Mouse (Mus musculus): ENCODE data around the gene Ccn1. TPM values are rescaled to one million over a fixed set of nuclear protein-coding genes. Genes with fewer than 3 reads are reported as not detected.

Gene Ccn1
- 10 to 100 TPM; 55.0 to 68.6 TPM for total RNA-seq (2021)

DNA sequence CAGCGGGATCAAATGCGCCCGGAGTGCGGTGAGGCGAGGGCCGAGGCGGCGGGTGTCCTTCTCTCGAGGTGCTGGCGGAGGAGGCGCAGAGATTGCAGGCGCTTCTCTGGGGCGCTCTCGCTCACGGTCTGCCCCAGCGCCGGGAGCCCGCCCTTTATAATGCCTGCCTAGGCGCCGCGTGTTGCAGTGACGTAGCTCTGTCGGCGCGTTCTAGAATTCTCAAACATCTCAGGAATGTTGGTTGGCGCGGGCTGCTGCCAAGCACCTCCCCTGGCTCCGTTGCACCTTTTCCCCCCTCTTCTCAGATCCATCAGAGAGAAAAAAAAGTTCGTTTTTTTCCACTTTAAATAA is at the start of gene Ccn1:
Ccn1 (minus strand) TSS at position 130 of the 351 bp plus-strand sequence.
- intact Hi-C loops (cut with DNase I), result loop anchor here (2.0 to 5.0 kb wide), 5 partner anchors 67 to 275 kb away; partner anchors contain the start of gene Ddah1
- DNase-seq, result peak; percentile 90 to 91

DNA sequence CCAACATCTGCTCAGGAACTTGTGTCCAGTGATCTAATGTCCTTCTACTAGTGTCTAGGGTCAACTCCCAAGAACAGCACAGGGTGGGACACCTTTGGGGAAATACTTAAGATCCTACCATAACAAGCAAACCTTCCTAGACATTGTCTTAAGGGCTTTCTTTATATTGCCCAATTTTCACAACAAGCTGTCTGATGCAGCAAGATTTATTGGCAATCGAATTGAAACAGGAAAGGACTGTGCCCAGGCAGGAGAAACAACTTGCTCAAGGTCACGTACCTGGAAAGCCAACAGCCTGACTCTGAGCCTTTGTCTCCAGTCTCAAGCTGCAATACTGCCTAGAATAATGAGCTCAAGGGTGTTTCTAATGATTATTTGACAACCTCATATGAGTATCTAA is 43.6 kb upstream of the Ccn1 start:
- intact Hi-C loops (cut with DNase I), result no loop called here
- no peak for DNase-seq

DNA sequence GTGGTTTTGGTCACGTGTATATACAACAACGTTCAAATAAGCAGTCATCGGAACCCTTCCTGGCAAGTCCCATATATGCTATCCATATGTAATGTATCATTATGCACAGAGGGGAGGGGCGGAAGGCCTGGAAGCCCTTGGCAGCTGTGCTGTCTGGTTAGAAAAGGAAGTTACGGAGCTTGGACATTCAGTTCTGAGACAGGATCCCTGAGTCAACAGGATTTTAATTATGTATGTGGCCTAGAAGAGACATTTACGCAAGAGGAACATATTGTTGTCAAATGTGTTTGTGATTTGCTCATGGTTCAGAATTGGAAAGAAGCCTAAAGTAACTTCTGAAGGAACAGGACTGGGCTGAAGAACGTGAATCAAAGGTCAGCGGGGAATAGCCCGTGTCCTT is 42.3 kb upstream of the Ccn1 start:
- DNase-seq, result peak in 1 of 2 experiments; percentile 15
- intact Hi-C loops (cut with DNase I), result no loop called here

DNA sequence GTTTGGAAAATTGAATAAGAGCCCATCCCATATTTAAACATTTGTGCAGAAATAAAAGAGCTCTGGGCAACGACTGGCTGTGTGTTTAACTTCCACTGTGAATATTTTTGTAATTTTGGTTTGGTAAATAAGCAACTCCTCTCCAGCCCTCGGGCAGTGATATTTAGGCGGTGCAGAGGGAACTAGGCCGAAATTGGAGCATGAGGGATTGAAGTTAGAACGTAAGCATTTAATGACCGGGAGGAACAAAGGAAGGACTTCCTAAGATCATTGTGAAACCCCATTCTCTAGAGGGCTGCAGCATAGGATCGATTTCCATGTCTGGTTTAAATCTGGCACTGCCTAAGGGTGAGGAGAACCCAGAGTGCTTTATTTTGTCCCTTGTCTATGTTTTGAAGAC is 41.6 kb upstream of the Ccn1 start:
- intact Hi-C loops (cut with DNase I), result no loop called here
- DNase-seq, result no peak

DNA sequence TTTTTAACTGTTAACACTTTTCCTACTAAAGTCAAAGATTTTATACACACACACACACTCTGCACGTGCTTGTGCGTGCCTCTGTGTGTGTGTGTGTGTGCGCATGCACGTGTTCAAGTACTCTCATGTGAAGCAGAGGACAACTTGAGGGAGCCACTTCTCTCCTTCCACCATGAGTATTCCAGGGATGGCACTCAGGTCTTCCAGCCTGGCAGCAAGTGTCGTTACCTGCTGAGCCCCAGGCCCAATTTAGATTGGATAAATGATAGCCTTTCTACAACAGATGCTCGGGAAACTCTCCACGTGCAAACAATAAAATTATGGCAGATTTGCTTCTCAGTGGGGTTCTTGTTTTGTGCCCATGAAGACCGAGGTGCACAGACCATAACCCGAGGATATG is 39.5 kb upstream of the Ccn1 start:
- no peak for DNase-seq
- intact Hi-C loops (cut with DNase I), result no loop called here

DNA sequence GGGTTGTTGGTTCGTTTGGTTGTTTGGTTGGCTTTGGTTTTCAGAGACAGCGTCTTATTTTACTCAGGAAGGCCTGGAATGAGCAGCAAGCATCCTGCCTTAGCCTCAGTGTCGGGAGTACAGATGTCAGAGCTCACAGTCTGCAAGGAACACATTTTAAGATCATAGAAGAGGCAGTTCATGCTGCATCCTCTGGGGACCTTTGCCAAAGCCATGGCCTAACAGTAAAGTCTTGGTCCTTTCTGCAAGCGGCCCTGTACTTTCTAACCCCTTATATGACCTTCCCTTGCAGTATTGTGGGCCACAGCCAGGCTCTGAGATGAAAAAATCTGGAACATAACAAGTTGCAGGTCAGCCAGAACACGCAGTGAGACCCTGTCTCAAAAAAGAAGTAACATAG is 38.1 kb upstream of the Ccn1 start:
- no peak for DNase-seq

DNA sequence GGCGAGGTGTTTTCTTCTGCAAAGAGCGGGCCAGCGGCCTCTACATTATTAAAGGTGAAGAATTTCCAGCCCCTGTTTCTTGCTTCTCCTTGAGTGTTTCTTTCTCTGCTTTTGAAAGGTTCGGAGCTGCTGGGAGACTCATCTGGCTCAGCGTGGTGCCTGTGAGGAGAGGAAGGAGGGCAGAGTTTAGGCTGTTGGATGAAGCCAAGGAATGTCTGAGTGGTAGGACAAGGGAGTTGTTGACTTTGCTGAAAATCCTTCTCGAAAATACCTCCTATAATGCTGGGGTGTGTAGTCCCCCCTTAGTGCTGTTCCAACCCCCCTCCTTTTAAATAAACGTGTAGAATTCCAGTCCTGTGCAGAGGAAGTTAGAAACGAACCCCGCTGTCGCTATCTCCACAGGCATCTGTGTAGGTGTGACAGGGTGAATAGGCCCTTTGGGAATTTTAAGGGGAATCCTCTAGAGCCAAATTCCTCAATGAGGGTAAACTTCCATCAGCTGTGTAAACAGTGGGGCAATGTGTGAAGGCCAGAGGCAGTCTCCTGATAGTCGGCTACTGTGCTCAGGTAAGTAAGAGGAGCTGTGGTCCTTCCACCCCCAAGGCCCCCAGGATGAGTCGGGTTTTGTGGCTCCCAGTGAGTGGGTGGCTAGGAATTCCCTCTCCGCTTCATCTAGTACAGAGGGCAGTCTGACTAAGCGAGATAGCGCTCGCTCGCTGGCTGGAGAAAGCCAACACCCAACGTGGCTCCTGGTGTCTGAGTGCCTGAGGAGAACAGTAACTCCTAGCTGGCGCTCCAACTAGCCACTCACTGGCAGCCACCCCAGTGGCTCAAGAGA is 35.0 kb upstream of the Ccn1 start:
- intact Hi-C loops (cut with DNase I), result no loop called here
- DNase-seq, result peak in 1 of 2 experiments; percentile 20

More for the DNA sequence above, 38.1 kb upstream of the Ccn1 start:
- intact Hi-C loops (cut with DNase I), result no loop called here

DNA sequence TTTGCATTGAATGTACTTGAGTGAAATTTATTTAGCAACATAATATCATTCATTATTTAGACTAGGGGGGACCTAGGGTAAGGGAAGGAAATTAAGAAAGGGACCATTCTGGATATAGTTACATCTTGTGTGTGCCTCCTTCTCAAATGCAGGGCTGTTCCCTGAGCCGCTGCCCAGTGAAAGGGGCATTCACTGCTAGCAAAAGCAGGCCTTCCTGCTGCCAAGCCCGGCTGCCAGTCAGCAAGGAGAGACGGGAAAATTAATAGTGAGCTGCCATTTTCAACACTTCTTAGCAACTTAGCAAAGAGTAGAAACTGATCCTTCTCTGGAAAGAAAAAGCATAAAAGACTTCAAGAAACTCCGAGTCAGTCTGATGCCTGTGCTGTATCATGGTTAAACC is 34.4 kb upstream of the Ccn1 start:
- no peak for DNase-seq
- intact Hi-C loops (cut with DNase I), result no loop called here

DNA sequence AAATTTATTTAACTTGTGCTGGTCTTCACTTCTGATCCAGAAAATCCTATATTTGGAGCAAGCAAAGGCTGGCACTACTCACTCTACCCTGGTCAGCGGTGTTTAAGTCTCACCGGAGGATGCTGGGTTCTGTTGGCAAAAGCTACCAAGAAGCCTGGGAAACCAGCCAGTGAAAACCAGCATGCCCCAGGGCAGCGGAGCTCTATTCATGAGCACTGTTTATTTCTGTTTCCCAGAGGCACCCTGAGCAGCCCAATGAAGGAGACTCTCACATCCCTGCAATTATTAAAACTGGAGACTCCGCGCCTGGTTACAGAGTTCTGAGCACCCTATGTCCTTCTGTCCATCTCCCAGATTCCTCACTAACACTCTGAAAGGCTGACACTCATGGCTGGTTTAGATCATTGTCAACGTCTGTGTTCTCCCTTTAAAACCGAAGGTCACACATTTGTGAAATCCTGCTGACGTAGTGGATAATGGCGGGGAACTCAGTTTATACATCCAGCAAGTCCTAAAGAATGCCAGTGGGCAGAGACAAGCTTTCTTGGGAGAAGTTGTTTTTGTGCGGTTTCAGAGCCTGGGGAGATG is 31.7 kb upstream of the Ccn1 start:
- peak; percentile 31 to 40 for DNase-seq
- intact Hi-C loops (cut with DNase I), result no loop called here

DNA sequence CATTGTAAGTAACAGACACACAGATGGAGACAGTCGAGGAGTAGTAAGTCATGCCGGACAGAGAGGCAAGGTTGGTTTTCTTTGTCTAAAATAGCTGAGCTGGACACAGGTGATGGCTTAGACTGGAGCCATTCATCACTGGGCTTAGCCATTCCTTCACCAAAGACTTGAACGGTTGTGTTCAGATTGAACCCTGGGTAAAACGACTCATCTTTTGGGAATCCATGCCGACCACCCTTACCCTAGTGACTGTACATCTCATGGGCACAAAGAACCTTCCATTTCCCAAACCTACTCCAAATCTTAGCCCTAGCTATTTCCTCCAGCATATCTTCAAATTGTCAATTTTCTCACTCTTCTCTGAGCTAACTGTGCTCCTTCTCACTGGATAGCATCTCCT is 30.9 kb upstream of the Ccn1 start:
- DNase-seq, result no peak
- intact Hi-C loops (cut with DNase I), result no loop called here

DNA sequence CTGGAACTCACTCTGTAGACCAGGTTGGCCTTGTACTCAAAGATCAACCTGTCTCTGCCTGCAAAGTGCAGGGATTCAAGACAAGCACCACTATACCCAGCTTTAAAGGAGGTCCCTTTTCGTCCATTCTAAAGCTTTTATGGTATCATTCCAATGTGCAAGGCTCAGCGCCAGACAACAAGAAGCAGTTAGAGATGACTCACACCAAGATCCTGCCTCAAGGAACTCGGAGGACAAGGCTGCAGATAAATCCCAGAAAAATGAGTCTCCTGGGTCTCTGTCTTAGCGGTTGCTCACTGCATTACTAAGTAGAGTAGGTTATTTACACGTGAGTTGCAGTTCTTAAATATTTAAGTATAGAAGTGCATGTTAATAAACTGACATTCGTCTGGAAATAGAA is 26.4 kb upstream of the Ccn1 start:
- intact Hi-C loops (cut with DNase I), result no loop called here
- DNase-seq, result no peak

DNA sequence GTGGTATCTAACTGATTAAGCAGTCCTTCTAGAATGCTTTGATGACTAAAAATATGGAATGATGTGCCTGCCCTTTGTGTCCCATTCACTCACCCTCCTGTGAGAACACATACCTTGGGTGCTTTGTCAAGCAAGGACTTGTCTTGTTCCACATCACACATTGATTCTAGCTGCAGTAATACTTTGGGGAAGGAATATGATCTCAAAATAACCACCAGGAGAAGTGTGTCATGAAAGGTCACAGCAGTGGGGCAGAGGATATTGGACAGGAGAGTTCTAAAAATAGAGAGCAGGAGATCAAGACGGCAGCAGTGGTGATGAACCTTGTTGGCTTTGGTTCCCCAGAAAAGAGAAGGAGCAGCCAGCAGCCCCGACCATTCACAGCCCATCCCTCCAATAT is 25.0 kb upstream of the Ccn1 start:
- no peak for DNase-seq
- intact Hi-C loops (cut with DNase I), result no loop called here

DNA sequence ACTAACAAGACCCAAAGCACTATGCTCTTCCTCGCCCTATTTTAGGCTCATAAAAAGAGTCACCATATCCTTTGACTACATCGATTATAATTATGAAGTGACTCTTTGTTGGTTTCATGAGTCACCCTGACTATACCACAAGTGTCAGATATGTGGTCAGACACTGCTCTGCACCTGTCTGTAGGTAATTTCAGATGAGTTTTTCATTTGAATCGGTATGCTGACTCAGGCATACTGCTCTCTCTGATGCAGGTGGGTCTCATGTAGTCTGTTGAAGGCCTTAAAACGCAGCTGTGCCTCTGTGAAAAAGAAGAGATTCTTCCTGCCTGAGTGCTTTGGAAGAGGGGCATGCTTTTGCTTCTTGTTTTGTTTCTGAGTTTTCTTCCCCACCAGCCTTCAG is 16.6 kb upstream of the Ccn1 start:
- no peak for DNase-seq
- intact Hi-C loops (cut with DNase I), result loop anchor here (10.0 kb wide), 1 partner anchor 668 kb away; no protein-coding TSS in a partner anchor

DNA sequence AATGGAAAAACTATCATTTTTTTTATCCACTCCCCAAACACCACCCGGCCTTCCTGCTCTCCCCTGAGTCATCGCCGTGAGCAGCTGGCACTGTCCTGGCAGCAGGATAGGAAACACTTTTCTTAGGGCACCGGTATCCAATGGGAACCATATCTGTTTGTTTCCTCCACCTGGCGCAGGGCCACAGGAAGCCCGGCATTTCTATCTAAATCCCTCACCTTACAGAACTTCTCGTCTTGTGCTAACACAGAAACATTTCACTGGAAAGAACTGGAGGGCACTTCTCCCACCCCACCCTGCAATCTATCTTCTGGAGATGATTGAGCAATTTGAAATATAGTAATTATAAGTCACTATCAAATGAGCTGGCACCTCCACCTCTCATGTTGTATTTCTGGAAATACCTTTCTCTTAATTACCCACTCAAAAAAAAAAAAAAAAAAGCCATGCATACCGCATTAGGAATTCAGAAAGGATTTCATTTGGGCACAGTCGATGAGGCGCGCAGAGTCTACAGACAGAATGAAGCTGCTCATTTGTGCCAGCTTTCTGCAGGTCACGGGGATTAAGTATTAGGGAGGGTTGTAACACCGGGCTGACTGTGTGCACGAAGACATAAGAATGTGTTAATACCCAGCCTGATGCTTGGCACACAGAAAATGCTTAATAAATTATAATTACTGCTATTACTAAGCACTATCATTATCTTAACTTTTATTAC is 7.4 kb upstream of the Ccn1 start:
- peak; percentile 42 to 57 for DNase-seq
- intact Hi-C loops (cut with DNase I), result no loop called here

DNA sequence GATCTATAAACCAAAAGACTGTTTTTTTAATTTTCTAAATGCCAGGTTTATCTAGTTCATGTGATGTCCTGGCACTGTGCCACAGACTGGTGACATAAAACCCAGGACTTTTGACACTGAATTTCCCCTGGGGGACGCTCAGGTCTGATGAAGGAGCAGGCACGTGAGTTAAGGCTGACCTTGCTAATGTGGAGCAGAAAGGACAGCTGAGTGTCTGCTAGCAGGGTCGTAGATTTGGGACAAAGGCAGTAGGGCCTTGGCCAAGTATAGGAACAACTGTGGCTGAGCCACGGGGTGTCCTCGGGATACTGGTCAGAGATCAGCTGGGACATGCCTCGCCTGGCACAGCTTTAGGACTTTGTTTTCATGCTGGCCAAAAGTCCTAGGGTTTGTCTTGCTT is 5.2 kb upstream of the Ccn1 start:
- intact Hi-C loops (cut with DNase I), result loop anchor here (5.0 kb wide), 1 partner anchor 178 kb away; no protein-coding TSS in a partner anchor
- DNase-seq, result no peak

DNA sequence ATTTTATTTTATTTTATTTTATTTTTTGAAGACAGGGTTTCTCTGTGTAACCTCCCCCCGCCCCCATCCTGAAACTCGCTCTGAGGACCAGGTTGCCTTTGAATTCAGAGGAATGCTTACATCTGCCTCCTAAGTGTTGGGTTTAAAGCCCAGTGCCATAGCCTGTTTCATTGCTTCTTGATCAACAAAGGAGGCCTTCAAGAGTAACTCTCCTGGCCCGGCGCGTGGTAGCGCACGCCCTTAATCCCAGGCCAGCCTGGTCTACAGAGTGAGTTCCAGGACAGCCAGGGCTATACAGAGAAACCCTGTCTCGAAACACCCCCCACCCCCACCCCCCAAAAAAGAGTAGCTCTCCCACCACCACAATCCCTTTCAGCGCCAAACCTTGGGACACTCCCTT is 4.2 kb upstream of the Ccn1 start:
- DNase-seq, result no peak
- intact Hi-C loops (cut with DNase I), result loop anchor here (5.0 kb wide), 1 partner anchor 177 kb away; no protein-coding TSS in a partner anchor

DNA sequence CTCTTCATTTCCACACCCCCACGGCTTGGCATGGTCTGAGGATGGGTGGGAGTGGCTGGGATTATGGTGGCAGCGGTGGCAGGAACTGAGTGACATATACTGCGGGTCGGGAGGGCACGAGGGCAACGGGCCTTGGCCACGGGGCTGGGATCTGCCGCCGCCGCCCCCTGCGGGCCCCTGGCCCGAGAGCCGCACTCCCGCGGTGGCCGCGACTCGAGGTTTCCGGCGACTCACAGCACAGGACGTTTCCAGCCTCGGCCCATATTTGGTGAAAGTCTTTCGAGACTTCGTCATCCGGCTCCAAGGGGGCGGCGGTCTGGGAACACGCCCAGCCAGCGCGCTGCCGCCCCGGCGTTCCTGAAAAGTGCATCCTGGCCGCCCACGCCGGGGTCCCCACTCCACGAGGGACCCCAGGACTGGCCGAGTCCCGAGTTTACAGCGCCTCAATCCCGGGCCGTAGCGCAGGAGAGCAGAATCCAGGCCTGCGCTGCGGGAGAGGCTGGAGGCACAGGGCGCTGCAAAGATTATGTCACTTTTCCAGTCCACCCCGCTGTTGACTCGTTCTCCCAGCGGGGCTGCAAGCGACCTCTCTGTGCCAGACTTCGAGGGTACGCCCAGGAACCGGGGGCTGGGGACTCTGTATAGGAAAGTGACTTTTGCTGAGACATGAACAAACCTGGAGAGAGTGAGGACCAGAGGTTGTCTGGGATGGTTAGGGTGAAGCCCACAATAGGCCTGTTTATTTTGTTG is 3.6 kb upstream of the Ccn1 start:
- peak; percentile 80 to 84 for DNase-seq
- intact Hi-C loops (cut with DNase I), result loop anchor here (5.0 kb wide), 1 partner anchor 176 kb away; no protein-coding TSS in a partner anchor

DNA sequence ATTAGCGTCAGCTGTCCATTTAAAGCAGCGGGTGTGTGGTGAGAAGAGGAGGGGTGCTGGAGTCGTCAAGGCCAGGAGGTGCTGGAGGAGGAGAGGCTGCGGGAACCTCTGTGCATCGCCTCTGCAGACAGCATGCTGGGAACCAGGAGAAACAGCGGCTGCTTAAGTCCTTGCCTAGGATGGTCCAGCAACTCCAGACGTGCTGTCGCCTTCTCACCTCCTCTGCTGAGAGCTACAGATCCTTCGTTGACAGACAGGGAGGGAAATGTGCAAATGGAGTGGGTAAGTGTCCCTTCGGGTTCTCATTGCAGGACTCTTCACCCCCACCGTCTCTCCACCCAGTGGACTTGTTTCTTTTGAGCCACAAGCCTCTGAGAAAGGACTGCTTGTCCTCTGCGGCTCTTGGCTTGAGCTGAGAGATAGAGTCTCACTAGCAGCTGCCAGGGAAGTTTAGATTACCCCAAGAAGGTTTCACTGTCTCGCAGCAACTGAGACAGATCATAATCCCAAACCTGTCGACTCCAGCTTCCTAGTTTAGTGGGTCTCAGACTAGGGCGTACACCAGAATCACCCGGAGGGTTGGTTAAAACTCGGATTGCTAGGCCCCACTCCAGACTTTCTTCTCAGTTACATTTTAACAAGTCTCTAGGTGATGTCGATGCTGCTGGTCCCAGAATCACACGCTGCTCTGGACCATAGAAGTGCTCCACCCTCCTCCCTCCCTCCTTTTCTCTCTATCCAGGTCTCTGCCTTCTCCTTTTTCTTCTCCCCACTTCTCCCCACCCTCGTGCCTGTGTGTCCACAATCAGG is 2.7 kb upstream of the Ccn1 start:
- intact Hi-C loops (cut with DNase I), result loop anchor here (5.0 kb wide), 1 partner anchor 175 kb away; no protein-coding TSS in a partner anchor
- DNase-seq, result peak; percentile 49 to 63

DNA sequence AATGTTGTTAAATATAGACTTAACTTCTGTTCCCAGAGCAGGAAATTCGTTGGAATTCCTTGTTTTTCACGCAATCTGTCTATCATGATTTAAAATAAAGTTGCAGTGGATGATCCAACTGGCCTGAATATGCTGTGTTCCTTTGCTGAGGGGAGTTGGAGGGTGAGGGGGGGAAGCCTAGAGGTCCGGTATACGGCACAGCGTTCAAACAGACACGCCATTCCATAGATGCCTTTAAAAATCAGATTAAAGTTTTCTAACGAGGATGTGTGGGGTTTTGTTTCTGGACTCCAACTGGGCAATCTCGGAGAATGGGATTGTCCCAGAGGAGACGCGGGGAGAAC is 2.2 kb upstream of the Ccn1 start:
- intact Hi-C loops (cut with DNase I), result loop anchor here (2.0 to 5.0 kb wide), 2 partner anchors 107 to 175 kb away; partner anchors contain the start of gene Ddah1
- no peak for DNase-seq
